ENCODE assay signal across 15 mouse cellular contexts in the genomic region with DNA sequence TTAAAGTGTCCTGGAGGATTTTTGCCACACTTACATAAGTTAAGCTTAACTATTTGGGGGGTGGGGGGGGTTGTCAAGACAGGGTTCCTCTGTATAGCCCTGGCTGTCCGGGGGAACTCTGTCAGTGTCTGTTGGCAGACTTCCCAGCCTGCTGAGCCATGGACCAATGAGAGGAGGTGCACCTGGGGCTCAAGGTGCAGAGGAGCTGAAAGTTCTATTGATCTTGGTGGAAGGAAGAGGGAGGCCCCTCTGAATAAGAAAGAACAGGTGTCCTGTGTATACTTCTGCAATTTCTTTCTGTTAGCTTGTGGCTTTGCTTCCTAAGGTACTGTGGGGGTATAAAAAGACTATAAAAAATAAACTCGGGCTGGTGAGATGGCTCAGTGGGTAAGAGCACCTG. TPM values are rescaled to one million over a fixed set of nuclear protein-coding genes. Genes with fewer than 3 reads are reported as not detected.
"Had no signal": no experiment of that assay in that cellular context is flagged by ENCODE, and none has a peak within 500 bp of the region (broad histone marks: within the 10 kb centered on the region; RNA-seq: fewer than 3 reads in every experiment).

No protein-coding gene starts in this region.

- H3K4me2 ChIP-seq: kidney, embryonic 15.5 days; limb, embryonic 13.5 days; liver, embryonic 13.5 days; midbrain, embryonic 11.5 days had no signal

- H3K27ac ChIP-seq: kidney, embryonic 15.5 days; limb, embryonic 10.5 days; limb, embryonic 13.5 days; liver, embryonic 13.5 days had no signal

- H3K27me3 ChIP-seq: kidney, embryonic 15.5 days; limb, embryonic 13.5 days; liver, embryonic 13.5 days had no signal

- H3K9ac ChIP-seq: kidney, embryonic 15.5 days; limb, embryonic 13.5 days; liver, embryonic 13.5 days had no signal

- DNase-seq: kidney, adult 11 months; kidney, adult 8-10 months; kidney, postnatal 14 days; kidney, postnatal 4 days; liver, embryonic 13.5 days; lung, adult 2 months; lung, postnatal 14 days; lung, postnatal 4 days; midbrain, embryonic 14.5 days had no signal

- H3K9me3 ChIP-seq: kidney, embryonic 15.5 days; limb, embryonic 10.5 days; limb, embryonic 13.5 days; liver, embryonic 13.5 days had no signal

- H3K36me3 ChIP-seq: kidney, embryonic 15.5 days; limb, embryonic 10.5 days; limb, embryonic 13.5 days; liver, embryonic 13.5 days had no signal

- H3K4me3 ChIP-seq: kidney, embryonic 15.5 days; limb, embryonic 10.5 days; limb, embryonic 13.5 days; liver, embryonic 13.5 days had no signal

RNA-seq across cellular contexts. Expression of gene Gm17655, which starts 19.2 kb away (rescaled TPM):
- polyA plus RNA-seq: liver, adult 2 months; small intestine, adult 2 months had no signal
